Mouse (Mus musculus) urinary bladder, adult 2 months (tissue): ENCODE data around the gene Tm4sf20. TPM values are rescaled to one million over a fixed set of nuclear protein-coding genes. Genes with fewer than 3 reads are reported as not detected.

Experiments used
- DNase-seq: peaks from one replicate; pipeline ENCODE4 v3.0.0; 2022; ENCODE audit warnings: low spot score
- polyA plus RNA-seq: library from polyadenylated mRNA; depleted of rRNA; stranded (reverse); fragments of >200 nt; gene quantifications from 2 replicates; pipeline ENCODE4 v1.2.3, GENCODE M21; 2012; rRNA removed

Gene Tm4sf20
- polyA plus RNA-seq, 1 experiment = 0.61 TPM

GRCm38 (mm10) chr1:82717816-82718512, 50.3 kb downstream of the Tm4sf20 start:
- DNase-seq = no peak

Other genes starting within 250 kb of the Tm4sf20 start
- gene Col4a4, start 181.6 kb downstream of the Tm4sf20 start, polyA plus RNA-seq = 1.3 and 1.4 TPM in 2 replicates
- gene Col4a3, start 181.5 kb downstream of the Tm4sf20 start, polyA plus RNA-seq = 0.94 and 1.0 TPM in 2 replicates
- 137 and 151 TPM in 2 replicates for gene Mff, start 43.6 kb downstream of the Tm4sf20 start, polyA plus RNA-seq
- gene Gm47791, start 2.8 kb upstream of the Tm4sf20 start, polyA plus RNA-seq = not detected in 2 replicates
- 30.5 TPM in 2 replicates for gene Agfg1, start 71.0 kb upstream of the Tm4sf20 start, polyA plus RNA-seq
- 1.1 and 1.7 TPM in 2 replicates for gene A030005L19Rik, start 144.9 kb upstream of the Tm4sf20 start, polyA plus RNA-seq
- not detected in 2 replicates for gene A030014E15Rik, start 156.5 kb upstream of the Tm4sf20 start, polyA plus RNA-seq
- not detected in 2 replicates for gene Gm6217, start 162.9 kb upstream of the Tm4sf20 start, polyA plus RNA-seq
- not detected in 2 replicates for gene A030003K21Rik, start 174.9 kb upstream of the Tm4sf20 start, polyA plus RNA-seq
- gene Gm7544, start 187.6 kb upstream of the Tm4sf20 start, polyA plus RNA-seq = not detected in 2 replicates
- gene Gm47955, start 191.8 kb upstream of the Tm4sf20 start, polyA plus RNA-seq = not detected in 2 replicates
- gene Gm47959, start 232.1 kb upstream of the Tm4sf20 start, polyA plus RNA-seq = not detected in 2 replicates